Mouse (Mus musculus) heart, embryonic 15.5 days (tissue): ENCODE measurements around the gene Bend4. TPM values are rescaled to one million over a fixed set of nuclear protein-coding genes. Genes with fewer than 3 reads are reported as not detected.

ENCODE experiments used
- ATAC-seq: fragments of 200-750 bp; cut with Nextera tagmentation; replicated peaks from 2 replicates; pipeline ENCODE4 v1.8.0; 2017; ENCODE audit warnings: low read depth, moderate TSS enrichment; ENCODE audit not compliant: insufficient number of reproducible peaks, insufficient read depth, low FRiP score
- H3K27ac ChIP-seq: fragments of 300-500 bp; sonication (generic); 2 replicates; pipeline ENCODE4 v1.5.1; 2015; ENCODE audit warnings: mild to moderate bottlenecking, inconsistent platforms
- H3K27me3 ChIP-seq: fragments of 300-500 bp; sonication (generic); 2 replicates; pipeline ENCODE4 v1.6.1; 2015; ENCODE audit warnings: inconsistent platforms
- H3K36me3 ChIP-seq: fragments of 300-500 bp; sonication (generic); 2 replicates; pipeline ENCODE4 v1.6.1; 2015; ENCODE audit warnings: mild to moderate bottlenecking, inconsistent platforms
- H3K4me1 ChIP-seq: fragments of 300-500 bp; sonication (generic); replicated peaks from 2 replicates; pipeline ENCODE4 v1.6.1; 2015; ENCODE audit warnings: inconsistent platforms
- H3K4me2 ChIP-seq: fragments of 300-500 bp; sonication (generic); 2 replicates; pipeline ENCODE4 v1.6.1; 2015; ENCODE audit warnings: inconsistent platforms, mild to moderate bottlenecking, moderate library complexity
- H3K4me3 ChIP-seq: fragments of 300-500 bp; sonication (generic); 2 replicates; pipeline ENCODE4 v1.5.1; 2015; ENCODE audit warnings: mild to moderate bottlenecking, inconsistent platforms
- H3K9ac ChIP-seq: fragments of 300-500 bp; sonication (generic); 2 replicates; pipeline ENCODE4 v1.6.1; 2015; ENCODE audit warnings: mild to moderate bottlenecking, inconsistent platforms
- H3K9me3 ChIP-seq: fragments of 300-500 bp; sonication (generic); replicated peaks from 2 replicates; pipeline ENCODE4 v1.6.1; 2016; ENCODE audit warnings: inconsistent platforms
- WGBS: fragments of 180-500 bp; shearing (Covaris S2); methylation state at CpG from one replicate; pipeline ENCODE4 v1.1.7; 2015; ENCODE audit warnings: mixed read lengths; 5-methylcytosine and 5-hydroxymethylcytosine counted together
- polyA plus RNA-seq: library from polyadenylated mRNA; unstranded; fragments of >200 nt; fragmentation: Nextera tagmentation; extraction: Ambion mirVana; gene quantifications from 2 replicates; pipeline ENCODE4 v1.2.1, GENCODE M21; 2015

The Bend4 gene
- polyA plus RNA-seq, 1 experiment from 2014 or later: 12.2 TPM

- ATAC-seq: no peak
- Histone ChIP-seq H3K4me1 (no peaks in the 10 kb centered on the region), H3K9me3 (no peaks in the 10 kb centered on the region), H3K4me2 (no peak overlapping the region), H3K36me3 (no peaks in the 10 kb centered on the region), H3K9ac (no peak overlapping the region), H3K4me3 (no peak overlapping the region), H3K27me3 (no peaks in the 10 kb centered on the region), H3K27ac (no peak overlapping the region)
- 94% methylated on average over 2 of the region's 2 CpGs for WGBS
Measured at GRCm38 (mm10) chr5:67381690-67382089, 46.4 kb downstream of the Bend4 start.

GRCm38 (mm10) chr5:67377044-67377621, 51.0 kb downstream of the Bend4 start:
- H3K9me3 ChIP-seq: no peaks in the 10 kb centered on the region
- H3K4me3 ChIP-seq: no peak overlapping the region
- 65% methylated on average over 8 of the region's 8 CpGs for WGBS
- no peak overlapping the region for H3K4me2 ChIP-seq
- H3K27me3 ChIP-seq: no peaks in the 10 kb centered on the region
- no peaks in the 10 kb centered on the region for H3K4me1 ChIP-seq
- H3K36me3 ChIP-seq: no peaks in the 10 kb centered on the region
- no peak overlapping the region for H3K9ac ChIP-seq
- H3K27ac ChIP-seq: no peak overlapping the region
- ATAC-seq: no peak

- Histone ChIP-seq H3K27ac (no peak overlapping the region), H3K4me2 (no peak overlapping the region), H3K4me1 (no peaks in the 10 kb centered on the region), H3K9ac (no peak overlapping the region), H3K9me3 (no peaks in the 10 kb centered on the region), H3K36me3 (no peaks in the 10 kb centered on the region), H3K27me3 (no peaks in the 10 kb centered on the region), H3K4me3 (no peak overlapping the region)
- ATAC-seq: no peak
- WGBS: 42% methylated on average over 2 of the region's 2 CpGs
Measured at GRCm38 (mm10) chr5:67362931-67363330, 65.2 kb downstream of the Bend4 start.

GRCm38 (mm10) chr5:67362316-67362715, 65.8 kb downstream of the Bend4 start:
- H3K9ac ChIP-seq: no peak overlapping the region
- no peak overlapping the region for H3K4me2 ChIP-seq
- H3K9me3 ChIP-seq: no peaks in the 10 kb centered on the region
- ATAC-seq: no peak
- no peaks in the 10 kb centered on the region for H3K27me3 ChIP-seq
- WGBS: 91% methylated on average over 10 of the region's 10 CpGs
- no peak overlapping the region for H3K27ac ChIP-seq
- H3K4me1 ChIP-seq: no peaks in the 10 kb centered on the region
- H3K36me3 ChIP-seq: no peaks in the 10 kb centered on the region
- no peak overlapping the region for H3K4me3 ChIP-seq

GRCm38 (mm10) chr5:67348949-67349348, 79.2 kb downstream of the Bend4 start:
- no peak for ATAC-seq
- no peak overlapping the region for H3K4me3 ChIP-seq
- WGBS: 64% methylated on average over 10 of the region's 10 CpGs
- no peaks in the 10 kb centered on the region for H3K9me3 ChIP-seq
- H3K4me2 ChIP-seq: no peak overlapping the region
- H3K27me3 ChIP-seq: no peaks in the 10 kb centered on the region
- H3K27ac ChIP-seq: no peak overlapping the region
- peaks cover 78% of the 10 kb centered on the region for H3K36me3 ChIP-seq
- no peak overlapping the region for H3K9ac ChIP-seq
- no peaks in the 10 kb centered on the region for H3K4me1 ChIP-seq

GRCm38 (mm10) chr5:67347060-67347459, 81.0 kb downstream of the Bend4 start:
- H3K9ac ChIP-seq: no peak overlapping the region
- H3K4me2 ChIP-seq: no peak overlapping the region
- ATAC-seq: no peak
- WGBS: 89% methylated on average over 2 of the region's 2 CpGs
- H3K27ac ChIP-seq: no peak overlapping the region
- H3K4me3 ChIP-seq: no peak overlapping the region
- H3K36me3 ChIP-seq: peaks cover 80% of the 10 kb centered on the region
- no peaks in the 10 kb centered on the region for H3K27me3 ChIP-seq
- no peaks in the 10 kb centered on the region for H3K4me1 ChIP-seq
- no peaks in the 10 kb centered on the region for H3K9me3 ChIP-seq

Other genes starting within 250 kb of the Bend4 start
- gene Tmem33, start 167.7 kb downstream of the Bend4 start, polyA plus RNA-seq: 46.4 and 47.0 TPM in 2 replicates
- 108 and 129 TPM in 2 replicates for gene Slc30a9, start 121.4 kb downstream of the Bend4 start, polyA plus RNA-seq
- gene Shisa3, start 179.6 kb upstream of the Bend4 start, polyA plus RNA-seq: 2.4 and 3.7 TPM in 2 replicates